Mouse (Mus musculus) liver, embryonic 14.5 days (tissue): ENCODE measurements around the gene Whrn. TPM values are rescaled to one million over a fixed set of nuclear protein-coding genes. Genes with fewer than 3 reads are reported as not detected.
A peak's percentile ranks its signal among the peaks of the same experiment; 100 is the strongest.

Experiments
- ATAC-seq: fragments of 200-750 bp; cut with Nextera tagmentation; 2 replicates; pipeline ENCODE4 v1.8.0; 2017; ENCODE audit warnings: moderate number of reproducible peaks, mild to moderate bottlenecking, moderate library complexity; ENCODE audit not compliant: insufficient read depth
- DNase-seq, 3 experiments: peaks; one replicate each; pipeline ENCODE4 v3.0.0-alpha.2; 2012 to 2013; ENCODE audit warnings: low read depth in 3 of 3, low spot score in 3 of 3
- H3K27ac ChIP-seq: fragments of 300-500 bp; sonication (generic); 2 replicates; pipeline ENCODE4 v1.5.1; 2014; ENCODE audit warnings: moderate library complexity, mild to moderate bottlenecking, control low read depth, inconsistent platforms
- H3K27me3 ChIP-seq: fragments of 300-500 bp; sonication (generic); 2 replicates; pipeline ENCODE4 v1.6.1; 2014; ENCODE audit warnings: mild to moderate bottlenecking, low read length, moderate library complexity; ENCODE audit not compliant: control insufficient read depth, insufficient read depth
- H3K36me3 ChIP-seq: fragments of 300-500 bp; sonication (generic); replicated peaks from 2 replicates; pipeline ENCODE4 v1.6.1; 2014; ENCODE audit warnings: low read depth; ENCODE audit not compliant: control insufficient read depth, insufficient read depth
- H3K4me1 ChIP-seq, 2 experiments: fragments of 200-500 bp in 1 of 2; fragments of 300-500 bp in 1 of 2; sonication (generic) in 1 of 2; replicated peaks; 2 replicates each; pipeline ENCODE4 v1.6.1; 2012 to 2014; ENCODE audit warnings: antibody characterized with exemption in 1 of 2, inconsistent platforms in 1 of 2, low read length in 1 of 2; ENCODE audit not compliant: control insufficient read depth in 2 of 2, insufficient read depth in 2 of 2
- H3K4me2 ChIP-seq: fragments of 300-500 bp; sonication (generic); 2 replicates; pipeline ENCODE4 v1.6.1; 2014; ENCODE audit warnings: low read depth, mild to moderate bottlenecking, control low read depth, moderate library complexity
- H3K4me3 ChIP-seq, 2 experiments: fragments of 200-500 bp in 1 of 2; fragments of 300-500 bp in 1 of 2; sonication (generic) in 1 of 2; 2 replicates each; pipeline ENCODE4 v1.5.1; 2012 to 2014; ENCODE audit warnings: low read depth in 2 of 2, low read length in 2 of 2, mild to moderate bottlenecking in 2 of 2, control low read depth in 1 of 2, inconsistent platforms in 1 of 2, moderate library complexity in 1 of 2; ENCODE audit not compliant: insufficient read depth in 1 of 2
- H3K9ac ChIP-seq: fragments of 300-500 bp; sonication (generic); replicated peaks from 2 replicates; pipeline ENCODE4 v1.6.1; 2014; ENCODE audit warnings: mild to moderate bottlenecking, control low read depth, moderate library complexity
- H3K9me3 ChIP-seq: fragments of 300-500 bp; sonication (generic); 2 replicates; pipeline ENCODE4 v1.6.1; 2016; ENCODE audit warnings: low read length, mixed read lengths; ENCODE audit not compliant: control insufficient read depth
- CTCF ChIP-seq: IDR thresholded peaks from 2 replicates; pipeline ENCODE4 v1.5.1; 2016; ENCODE audit warnings: antibody characterized with exemption, low read depth, control low read depth
- EP300 ChIP-seq: IDR thresholded peaks from 2 replicates; pipeline ENCODE4 v1.6.1; 2016; ENCODE audit warnings: antibody characterized with exemption, low read depth
- WGBS: fragments of 180-500 bp; shearing (Covaris S2); extraction: QIAGEN DNeasy Blood & Tissue Kit; methylation state at CpG from one replicate; pipeline ENCODE4 v1.1.7; 2014; ENCODE audit not compliant: insufficient replicate concordance; 5-methylcytosine and 5-hydroxymethylcytosine counted together
- polyA plus RNA-seq, 2 experiments: library from polyadenylated mRNA; depleted of rRNA in 1 of 2; stranded (reverse) in 1 of 2; unstranded in 1 of 2; fragments of >200 nt; fragmentation: Nextera tagmentation in 1 of 2; extraction: Ambion mirVana in 1 of 2; gene quantifications; 2 replicates each; pipeline versions ENCODE4 v1.2.1 to v1.2.3; 2012 to 2014

Whrn gene
- polyA plus RNA-seq, 2 experiments, result 0.29 to 0.61 TPM

GRCm38 (mm10) chr4:63483741-63484140 lies 12.1 kb downstream of the Whrn start:
- Histone ChIP-seq H3K4me3 (no peak overlapping the region), H3K27ac (no peak overlapping the region), H3K9ac (no peak overlapping the region), H3K36me3 (no peaks in the 10 kb centered on the region), H3K27me3 (no peaks in the 10 kb centered on the region), H3K9me3 (no peaks in the 10 kb centered on the region), H3K4me2 (no peak overlapping the region), H3K4me1 (no peaks in the 10 kb centered on the region)
- ATAC-seq, result no peak
- TF ChIP-seq CTCF, result no peak
- no peak for TF ChIP-seq EP300
- 49% methylated on average over 7 of the region's 7 CpGs for WGBS
- DNase-seq, result no peak

GRCm38 (mm10) chr4:63480845-63481167 lies 15.0 kb downstream of the Whrn start:
- Histone ChIP-seq H3K9me3 (no peaks in the 10 kb centered on the region), H3K4me3 (no peak overlapping the region), H3K27me3 (no peaks in the 10 kb centered on the region), H3K9ac (no peak overlapping the region), H3K27ac (no peak overlapping the region), H3K4me2 (no peak overlapping the region), H3K36me3 (no peaks in the 10 kb centered on the region), H3K4me1 (no peaks in the 10 kb centered on the region)
- no peak for TF ChIP-seq EP300
- no peak for ATAC-seq
- WGBS, result 52% methylated on average over 11 of the region's 11 CpGs
- no peak for DNase-seq

DNA sequence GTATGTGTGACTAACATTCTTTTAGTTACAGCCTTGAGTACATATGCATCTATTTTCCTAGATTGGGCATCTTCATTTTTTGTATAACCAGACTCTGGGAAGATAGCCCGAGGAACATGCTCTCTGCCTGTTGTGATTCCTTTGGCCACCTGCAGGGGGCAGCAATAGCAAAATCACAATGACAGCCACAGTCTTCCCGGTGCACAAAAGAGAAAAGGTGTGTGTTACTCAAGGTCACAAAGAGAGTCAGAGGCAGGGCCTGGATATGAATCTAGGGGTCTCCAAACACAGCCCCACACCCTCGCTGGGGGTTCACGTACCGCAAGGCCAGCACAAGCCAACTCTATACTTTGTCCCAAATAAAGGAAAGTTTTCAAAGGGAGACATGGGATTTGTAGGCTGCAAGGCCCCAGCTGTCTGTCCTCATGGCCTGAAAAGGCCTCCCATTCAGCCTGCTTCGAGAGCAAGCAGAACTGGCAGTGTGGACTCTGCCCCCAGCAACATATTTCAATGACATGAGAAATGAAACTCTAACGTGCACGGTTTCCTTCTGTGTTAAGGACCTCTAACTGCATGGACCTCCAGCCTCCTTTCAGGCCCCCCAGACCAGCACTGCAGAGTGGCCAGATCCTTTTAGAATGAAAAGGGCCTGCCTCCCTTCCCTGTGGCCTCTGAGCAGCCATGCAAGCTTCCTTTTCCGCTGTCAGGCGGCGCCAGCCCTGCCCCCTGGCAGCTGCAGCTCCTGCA lies 15.5 kb downstream of the Whrn start:
- no peak overlapping the region for H3K27ac ChIP-seq

DNA sequence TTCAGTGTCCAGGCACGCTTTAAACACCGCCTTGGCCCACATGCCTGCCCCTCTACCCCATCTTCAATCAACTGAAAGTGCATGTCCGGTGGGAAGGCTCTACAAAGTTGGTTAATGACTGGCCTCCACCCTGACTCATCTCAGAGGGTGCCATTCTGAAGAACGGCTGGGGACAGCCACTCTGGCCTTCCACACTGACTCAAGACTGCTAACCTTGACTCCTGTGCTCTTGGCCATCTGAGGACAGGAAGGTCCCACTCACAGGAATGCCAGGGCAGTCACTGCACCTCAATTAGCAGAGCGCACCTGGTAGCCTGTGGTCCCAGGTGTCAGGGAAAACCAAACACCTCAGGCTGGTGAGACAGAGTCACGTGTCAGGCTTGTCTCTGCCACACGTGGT lies 17.8 kb downstream of the Whrn start:
- Histone ChIP-seq H3K9me3 (no peaks in the 10 kb centered on the region), H3K9ac (no peak overlapping the region), H3K4me2 (no peak overlapping the region), H3K4me1 (no peaks in the 10 kb centered on the region), H3K4me3 (no peak overlapping the region), H3K27me3 (no peaks in the 10 kb centered on the region), H3K27ac (no peak overlapping the region), H3K36me3 (no peaks in the 10 kb centered on the region)
- ATAC-seq (no peak), DNase-seq (no peak)
- TF ChIP-seq EP300, result no peak
- WGBS, result 53% methylated on average over 7 of the region's 7 CpGs

More for the DNA sequence above, 15.5 kb downstream of the Whrn start:
- Histone ChIP-seq H3K9me3 (no peaks in the 10 kb centered on the region), H3K4me1 (no peaks in the 10 kb centered on the region), H3K4me3 (no peak overlapping the region), H3K4me2 (no peak overlapping the region), H3K27me3 (no peaks in the 10 kb centered on the region), H3K9ac (no peak overlapping the region), H3K36me3 (no peaks in the 10 kb centered on the region)
- TF ChIP-seq CTCF (peak; percentile 88), EP300 (no peak)
- no peak for ATAC-seq
- 29% methylated on average over 11 of the region's 11 CpGs for WGBS
- no peak for DNase-seq

- H3K4me2 ChIP-seq, result no peak overlapping the region
- H3K9me3 ChIP-seq, result no peaks in the 10 kb centered on the region
- H3K27ac ChIP-seq, result no peak overlapping the region
- H3K36me3 ChIP-seq, result no peaks in the 10 kb centered on the region
- no peak for TF ChIP-seq EP300
- no peak for TF ChIP-seq CTCF
- 63% methylated on average over 6 of the region's 6 CpGs for WGBS
- H3K27me3 ChIP-seq, result no peaks in the 10 kb centered on the region
- DNase-seq (no peak), ATAC-seq (no peak)
- H3K4me1 ChIP-seq, result no peaks in the 10 kb centered on the region
- no peak overlapping the region for H3K4me3 ChIP-seq
- H3K9ac ChIP-seq, result no peak overlapping the region
These were observed 18.9 kb downstream of the Whrn start for GRCm38 (mm10) chr4:63476891-63477290.
